8 mouse cellular contexts compared by ENCODE assay signal in the genomic region with DNA sequence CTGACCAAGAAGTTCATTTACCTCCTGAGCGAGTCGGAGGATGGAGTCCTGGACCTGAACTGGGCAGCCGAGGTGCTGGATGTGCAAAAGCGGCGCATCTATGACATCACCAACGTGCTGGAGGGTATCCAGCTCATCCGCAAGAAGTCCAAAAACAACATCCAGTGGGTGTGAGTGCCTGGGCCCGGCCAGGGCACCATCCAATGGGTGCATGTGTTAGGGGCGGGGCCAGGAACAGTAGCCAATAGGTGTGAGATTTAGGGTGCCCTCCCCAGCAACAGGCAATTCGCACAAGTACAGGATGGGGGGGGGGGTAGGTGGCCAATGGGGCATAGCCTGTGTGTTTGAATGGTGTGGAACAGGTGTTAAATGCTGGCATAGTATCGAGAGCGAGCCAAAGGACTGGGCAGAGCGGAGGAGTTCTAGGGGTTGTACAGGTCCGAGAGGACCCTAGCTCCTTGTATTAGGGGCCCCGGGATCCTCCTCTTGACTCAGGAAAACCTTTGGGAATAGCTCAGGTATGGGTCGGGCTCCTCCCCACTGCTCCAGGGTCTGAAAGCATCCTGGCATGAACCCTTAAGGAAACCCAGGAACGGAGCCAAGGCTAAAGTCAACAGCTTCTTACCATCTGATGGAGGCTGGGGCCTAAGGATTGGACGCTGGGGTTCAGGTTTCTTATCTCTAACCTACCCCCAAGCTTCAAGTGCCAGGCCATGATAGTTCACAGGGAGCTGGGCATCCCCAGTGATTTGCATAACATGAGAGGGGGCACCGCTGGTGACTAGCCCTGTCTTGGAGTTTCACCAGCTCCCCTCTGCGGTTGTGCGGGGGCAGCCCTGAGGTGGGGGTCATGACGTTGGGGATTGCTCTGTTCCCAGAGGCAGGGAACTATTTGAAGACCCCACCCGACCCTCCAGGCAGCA. TPM values are rescaled to one million over a fixed set of nuclear protein-coding genes. Genes with fewer than 3 reads are reported as not detected.
DNase-seq lines count a peak whose midpoint lies in the region; ATAC-seq and TF ChIP-seq lines count a peak whose summit lies in the region.

No protein-coding gene starts in this region.

- no peaks in the 10 kb centered on the region for H3K27me3 ChIP-seq in embryonic facial prominence, embryonic 14.5 days (replicated peaks; ENCODE audit: control insufficient read depth, insufficient read depth, low read length)
- no peaks in the 10 kb centered on the region for H3K27me3 ChIP-seq in heart, adult 2 months (ENCODE audit: control insufficient read depth, insufficient read depth, low read length)
- H3K27me3 ChIP-seq in kidney, adult 2 months (replicated peaks; ENCODE audit: control insufficient read depth, insufficient read depth, low read length), result no peaks in the 10 kb centered on the region
- H3K27me3 ChIP-seq in limb, embryonic 13.5 days, result no peaks in the 10 kb centered on the region
- H3K27me3 ChIP-seq in midbrain, embryonic 14.5 days (ENCODE audit: control insufficient read depth, insufficient read depth, low read length), result no peaks in the 10 kb centered on the region

- peak; percentile 78 for DNase-seq in layer of hippocampus, adult 11-12 months (ENCODE audit: low spot score)
- DNase-seq in layer of hippocampus, adult 9-10 months (ENCODE audit: low spot score), result no peak
- peak; percentile 89 for DNase-seq in embryonic facial prominence, embryonic 14.5 days (ENCODE audit: low spot score)
- DNase-seq in heart, adult 2 months, result peak; percentile 73 to 86
- DNase-seq in kidney, adult 2 months, result peak; percentile 95
- peak; percentile 56 for DNase-seq in midbrain, embryonic 14.5 days
- peak; percentile 73 to 91 for DNase-seq in spleen, postnatal 10 days (ENCODE audit: low spot score in 2 of 2)

- no peaks in the 10 kb centered on the region for H3K36me3 ChIP-seq in embryonic facial prominence, embryonic 14.5 days (ENCODE audit: control insufficient read depth, insufficient read depth, low read length)
- H3K36me3 ChIP-seq in heart, adult 2 months (ENCODE audit: control insufficient read depth, insufficient read depth, low read length), result no peaks in the 10 kb centered on the region
- H3K36me3 ChIP-seq in kidney, adult 2 months (ENCODE audit: control insufficient read depth, insufficient read depth, low read length), result no peaks in the 10 kb centered on the region
- peaks cover 10% of the 10 kb centered on the region for H3K36me3 ChIP-seq in limb, embryonic 13.5 days
- H3K36me3 ChIP-seq in midbrain, embryonic 14.5 days (ENCODE audit: control insufficient read depth, insufficient read depth, low read length), result no peaks in the 10 kb centered on the region

- TF ChIP-seq EP300 in heart, adult 2 months (IDR thresholded peaks at IDR 0.05; ENCODE audit: insufficient read depth, low read depth, low read length), result no peak

- no peaks in the 10 kb centered on the region for H3K9me3 ChIP-seq in embryonic facial prominence, embryonic 14.5 days (ENCODE audit: control insufficient read depth, low read length)
- no peaks in the 10 kb centered on the region for H3K9me3 ChIP-seq in limb, embryonic 13.5 days
- no peaks in the 10 kb centered on the region for H3K9me3 ChIP-seq in midbrain, embryonic 14.5 days (ENCODE audit: control insufficient read depth, low read length)

- H3K27ac ChIP-seq in embryonic facial prominence, embryonic 14.5 days (replicated peaks; ENCODE audit: low read depth, low read length), result no peak overlapping the region; the same call in 1 of the 2 replicates
- H3K27ac ChIP-seq in heart, adult 2 months, result peak overlapping the region; percentile 1; the same call in 1 of the 2 replicates
- peak overlapping the region; percentile 44; the same call in 1 of the 2 replicates for H3K27ac ChIP-seq in kidney, adult 2 months (ENCODE audit: insufficient read depth, low read depth, low read length)
- 0 out of 2 replicates have a peak overlapping the region, but pooled peaks have one; percentile 4 for H3K27ac ChIP-seq in limb, embryonic 13.5 days
- no peak overlapping the region for H3K27ac ChIP-seq in midbrain, embryonic 14.5 days (replicated peaks; ENCODE audit: low read depth, low read length)

- peak overlapping the region; percentile 67 for H3K4me2 ChIP-seq in embryonic facial prominence, embryonic 14.5 days (ENCODE audit: low read depth, low read length)
- peak overlapping the region; percentile 62 for H3K4me2 ChIP-seq in limb, embryonic 13.5 days (replicated peaks)
- peak overlapping the region; percentile 46 for H3K4me2 ChIP-seq in midbrain, embryonic 14.5 days (ENCODE audit: low read length)

- TF ChIP-seq CTCF in heart, adult 2 months (IDR thresholded peaks at IDR 0.05), result no peak
- TF ChIP-seq CTCF in kidney, adult 2 months (conservative IDR thresholded peaks at IDR 0.05; ENCODE audit: insufficient read depth, insufficient read length, low read depth, low read length), result no peak

- 20% methylated on average over 23 of the region's 23 CpGs for WGBS in embryonic facial prominence, embryonic 14.5 days
- 27% methylated on average over 23 of the region's 23 CpGs for WGBS in heart, adult 2 months
- 25% methylated on average over 23 of the region's 23 CpGs for WGBS in kidney, adult 2 months
- WGBS in limb, embryonic 13.5 days, result 15% methylated on average over 23 of the region's 23 CpGs
- 26% methylated on average over 23 of the region's 23 CpGs for WGBS in midbrain, embryonic 14.5 days

- peaks cover 30% of the 10 kb centered on the region for H3K4me1 ChIP-seq in embryonic facial prominence, embryonic 14.5 days (ENCODE audit: control insufficient read depth, insufficient read depth, low read length)
- peaks cover 9% of the 10 kb centered on the region for H3K4me1 ChIP-seq in heart, adult 2 months (ENCODE audit: control insufficient read depth, insufficient read depth, low read length)
- H3K4me1 ChIP-seq in kidney, adult 2 months (ENCODE audit: control insufficient read depth, insufficient read depth, low read length), result peaks cover 5% of the 10 kb centered on the region
- H3K4me1 ChIP-seq in limb, embryonic 13.5 days, result peaks cover 45% of the 10 kb centered on the region
- 0 out of 2 replicates have a peak, but pooled peaks cover 5% of the 10 kb centered on the region for H3K4me1 ChIP-seq in midbrain, embryonic 14.5 days (ENCODE audit: control insufficient read depth, insufficient read depth, low read length)

- TF ChIP-seq POLR2A in heart, adult 2 months (IDR thresholded peaks at IDR 0.05; ENCODE audit: insufficient read depth, low read depth, low read length), result no peak
- TF ChIP-seq POLR2A in kidney, adult 2 months (IDR thresholded peaks at IDR 0.05; ENCODE audit: low read depth, low read length), result no peak

- peak overlapping the region; percentile 52 for H3K9ac ChIP-seq in embryonic facial prominence, embryonic 14.5 days (ENCODE audit: low read depth, low read length)
- H3K9ac ChIP-seq in heart, adult 2 months (ENCODE audit: low read depth, low read length), result peak overlapping the region; percentile 24
- H3K9ac ChIP-seq in limb, embryonic 13.5 days, result peak overlapping the region; percentile 56
- peak overlapping the region; percentile 26; the same call in 1 of the 2 replicates for H3K9ac ChIP-seq in midbrain, embryonic 14.5 days (replicated peaks; ENCODE audit: low read length)

- intact Hi-C loops in heart, adult 2 months (cut with DNase I), result loop anchor here (2.0 kb wide), 1 partner anchor 18 kb away; no protein-coding TSS in a partner anchor

- ATAC-seq in embryonic facial prominence, embryonic 14.5 days (ENCODE audit: low read depth), result peak; percentile 76
- ATAC-seq in limb, embryonic 13.5 days (ENCODE audit: low FRiP score, low read depth), result peak; percentile 86
- peak; percentile 63 for ATAC-seq in midbrain, embryonic 14.5 days (ENCODE audit: low FRiP score, low TSS enrichment)

- H3K4me3 ChIP-seq in embryonic facial prominence, embryonic 14.5 days (ENCODE audit: low read depth, low read length), result peak overlapping the region; percentile 37
- H3K4me3 ChIP-seq in heart, adult 2 months, result peak overlapping the region; percentile 28; the same call in 1 of the 2 replicates
- peak overlapping the region; percentile 39 for H3K4me3 ChIP-seq in kidney, adult 2 months (ENCODE audit: insufficient read depth, low read depth, low read length)
- H3K4me3 ChIP-seq in limb, embryonic 13.5 days, result peak overlapping the region; percentile 40
- H3K4me3 ChIP-seq in midbrain, embryonic 14.5 days (replicated peaks; ENCODE audit: low read depth, low read length), result peak overlapping the region; percentile 22

- no peaks in the 10 kb centered on the region for H3K79me2 ChIP-seq in heart, adult 2 months (replicated peaks; ENCODE audit: control insufficient read depth, insufficient read depth, low read length)

RNA-seq across cellular contexts. Expression of a gene that starts 8.5 kb away (rescaled TPM):
- polyA plus RNA-seq in embryonic facial prominence, embryonic 14.5 days (2014; fragmentation: Nextera tagmentation; extraction: Ambion mirVana), result 7.9 and 10.1 TPM in 2 replicates
- 1 to 10 TPM in 1 of 2 experiments, under 1 TPM in 1; 0.65 to 5.3 TPM for total RNA-seq in heart, adult 2 months (2021)
- polyA plus RNA-seq in heart, adult 2 months (2012; rRNA removed), result 0.41 and 1.3 TPM in 2 replicates
- 2.1 and 2.2 TPM in 2 replicates for polyA plus RNA-seq in kidney, adult 2 months (2012; rRNA removed)
- 7.9 and 8.7 TPM in 2 replicates for polyA plus RNA-seq in limb, embryonic 13.5 days (2015; fragmentation: Nextera tagmentation; extraction: Ambion mirVana)
- 1.2 and 1.7 TPM in 2 replicates for polyA plus RNA-seq in midbrain, embryonic 14.5 days (2014; fragmentation: Nextera tagmentation; extraction: Ambion mirVana)

RNA-seq across cellular contexts. Expression of a gene that starts 25.5 kb away (rescaled TPM):
- 8.1 and 11.3 TPM in 2 replicates for polyA plus RNA-seq in embryonic facial prominence, embryonic 14.5 days (2014; fragmentation: Nextera tagmentation; extraction: Ambion mirVana)
- total RNA-seq in heart, adult 2 months (2021), result 10 to 100 TPM in 1 of 2 experiments, 1 to 10 TPM in 1; 7.8 to 10.2 TPM
- 8.6 and 9.4 TPM in 2 replicates for polyA plus RNA-seq in heart, adult 2 months (2012; rRNA removed)
- polyA plus RNA-seq in kidney, adult 2 months (2012; rRNA removed), result 5.7 and 7.0 TPM in 2 replicates
- 15.1 and 16.4 TPM in 2 replicates for polyA plus RNA-seq in limb, embryonic 13.5 days (2015; fragmentation: Nextera tagmentation; extraction: Ambion mirVana)
- 1.8 and 3.4 TPM in 2 replicates for polyA plus RNA-seq in midbrain, embryonic 14.5 days (2014; fragmentation: Nextera tagmentation; extraction: Ambion mirVana)

RNA-seq across cellular contexts. Expression of a gene that starts 37.4 kb away (rescaled TPM):
- 404 and 407 TPM in 2 replicates for polyA plus RNA-seq in embryonic facial prominence, embryonic 14.5 days (2014; fragmentation: Nextera tagmentation; extraction: Ambion mirVana)
- 10 to 100 TPM; 56.8 to 58.8 TPM for total RNA-seq in heart, adult 2 months (2021)
- 92.1 and 120 TPM in 2 replicates for polyA plus RNA-seq in heart, adult 2 months (2012; rRNA removed)
- 259 and 289 TPM in 2 replicates for polyA plus RNA-seq in kidney, adult 2 months (2012; rRNA removed)
- 736 and 770 TPM in 2 replicates for polyA plus RNA-seq in limb, embryonic 13.5 days (2015; fragmentation: Nextera tagmentation; extraction: Ambion mirVana)
- polyA plus RNA-seq in midbrain, embryonic 14.5 days (2014; fragmentation: Nextera tagmentation; extraction: Ambion mirVana), result 108 and 140 TPM in 2 replicates

Comparison
In these comparisons a context has a peak if more than half of its experiments do, and no peak if none do; other contexts are left out.
1. H3K27ac ChIP-seq: peak in heart, adult 2 months (single experiment), kidney, adult 2 months (single experiment) and limb, embryonic 13.5 days (single experiment); none in embryonic facial prominence, embryonic 14.5 days (single experiment) and midbrain, embryonic 14.5 days (single experiment).
2. Peak in every context shown above with its lines, with median percentiles within 50 percentile points of each other: ATAC-seq, H3K4me2 ChIP-seq, H3K4me3 ChIP-seq and H3K9ac ChIP-seq.